Mouse (Mus musculus) midbrain, embryonic 16.5 days (tissue): ENCODE results near the gene Atp2c2. TPM values are rescaled to one million over a fixed set of nuclear protein-coding genes. Genes with fewer than 3 reads are reported as not detected.

Source experiments
- ATAC-seq: fragments of 200-750 bp; cut with Nextera tagmentation; 2 replicates; pipeline ENCODE4 v1.8.0; 2017; ENCODE audit warnings: moderate TSS enrichment
- H3K27ac ChIP-seq: fragments of 300-500 bp; sonication (generic); 2 replicates; pipeline ENCODE4 v1.5.1; 2014; ENCODE audit warnings: mild to moderate bottlenecking, low read length, mixed read lengths
- H3K27me3 ChIP-seq: fragments of 300-500 bp; sonication (generic); 2 replicates; pipeline ENCODE4 v1.6.1; 2014; ENCODE audit warnings: low read depth, low read length, mixed read lengths; ENCODE audit not compliant: control insufficient read depth, insufficient read depth
- H3K36me3 ChIP-seq: fragments of 300-500 bp; sonication (generic); 2 replicates; pipeline ENCODE4 v1.6.1; 2014; ENCODE audit warnings: mild to moderate bottlenecking, low read length, moderate library complexity, mixed read lengths; ENCODE audit not compliant: control insufficient read depth, insufficient read depth
- H3K4me1 ChIP-seq: fragments of 300-500 bp; sonication (generic); 2 replicates; pipeline ENCODE4 v1.6.1; 2014; ENCODE audit warnings: mild to moderate bottlenecking, low read length, mixed read lengths; ENCODE audit not compliant: control insufficient read depth, insufficient read depth
- H3K4me2 ChIP-seq: fragments of 300-500 bp; sonication (generic); 2 replicates; pipeline ENCODE4 v1.6.1; 2014; ENCODE audit warnings: mild to moderate bottlenecking, low read length, mixed read lengths
- H3K4me3 ChIP-seq: fragments of 300-500 bp; sonication (generic); 2 replicates; pipeline ENCODE4 v1.5.1; 2014; ENCODE audit warnings: low read depth, mild to moderate bottlenecking, low read length, moderate library complexity, mixed read lengths
- H3K9ac ChIP-seq: fragments of 300-500 bp; sonication (generic); 2 replicates; pipeline ENCODE4 v1.6.1; 2014; ENCODE audit warnings: low read depth, low read length, mixed read lengths
- H3K9me3 ChIP-seq: fragments of 300-500 bp; sonication (generic); replicated peaks from 2 replicates; pipeline ENCODE4 v1.6.1; 2014; ENCODE audit warnings: mild to moderate bottlenecking, low read length, mixed read lengths; ENCODE audit not compliant: control insufficient read depth, poor library complexity, severe bottlenecking
- WGBS: fragments of 180-500 bp; shearing (Covaris S2); extraction: QIAGEN DNeasy Blood & Tissue Kit; methylation state at CpG from one replicate; pipeline ENCODE4 v1.1.7; 2014; 5-methylcytosine and 5-hydroxymethylcytosine counted together
- polyA plus RNA-seq: library from polyadenylated mRNA; unstranded; fragments of >200 nt; fragmentation: Nextera tagmentation; extraction: Ambion mirVana; gene quantifications from 2 replicates; pipeline ENCODE4 v1.2.1, GENCODE M21; 2015

Atp2c2 gene
- polyA plus RNA-seq, 1 experiment from 2014 or later: 0.18 TPM

DNA sequence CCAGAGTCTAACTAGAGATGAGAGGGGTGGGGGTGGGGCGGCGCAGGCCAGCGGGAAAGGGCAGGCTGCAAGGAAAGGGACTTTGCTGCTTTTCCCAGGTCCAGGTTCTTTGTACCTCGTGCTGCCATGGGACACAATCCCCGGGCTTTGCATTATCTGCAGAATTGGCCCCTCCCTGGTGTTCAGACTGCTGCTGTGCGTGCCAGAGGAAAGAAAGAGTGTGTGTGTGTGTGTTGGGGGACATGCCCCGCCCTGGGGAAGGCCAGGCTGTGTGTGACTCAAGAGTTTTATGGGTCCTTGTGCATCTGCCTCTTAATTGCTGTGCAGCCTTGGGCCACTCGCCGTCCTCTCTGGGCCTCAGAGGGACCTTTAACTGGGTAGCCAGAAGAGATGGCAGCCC is 31.4 kb upstream of the Atp2c2 start:
- H3K4me1 ChIP-seq: no peaks in the 10 kb centered on the region
- H3K27ac ChIP-seq: no peak overlapping the region
- 46% methylated on average over 9 of the region's 9 CpGs for WGBS
- no peak overlapping the region for H3K9ac ChIP-seq
- H3K4me3 ChIP-seq: no peak overlapping the region
- H3K36me3 ChIP-seq: no peaks in the 10 kb centered on the region
- no peaks in the 10 kb centered on the region for H3K9me3 ChIP-seq
- no peak for ATAC-seq
- H3K27me3 ChIP-seq: no peaks in the 10 kb centered on the region; the same call in 1 of the 2 replicates
- H3K4me2 ChIP-seq: no peak overlapping the region

DNA sequence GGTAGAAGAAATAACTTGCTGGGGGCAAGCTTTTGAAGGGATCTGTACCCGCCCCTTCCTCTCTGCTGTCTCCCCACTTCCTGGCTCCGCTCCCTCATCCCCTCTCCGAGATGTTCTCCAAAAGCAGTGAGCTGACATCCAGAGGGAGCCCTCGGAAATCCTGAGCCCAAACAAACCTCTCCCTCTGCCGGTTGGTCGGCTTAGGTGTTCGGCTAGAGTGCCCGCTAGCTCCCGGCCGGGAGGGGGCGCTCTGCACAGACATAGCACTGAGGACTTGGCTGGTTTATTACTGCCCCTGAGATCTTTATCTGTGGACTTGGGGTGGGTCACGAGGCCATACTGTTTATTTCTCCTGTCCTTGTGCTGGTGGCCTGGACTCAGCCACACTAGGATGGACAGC is 30.5 kb upstream of the Atp2c2 start:
- Histone ChIP-seq H3K9me3 (no peaks in the 10 kb centered on the region), H3K27me3 (no peaks in the 10 kb centered on the region; the same call in 1 of the 2 replicates), H3K4me1 (no peaks in the 10 kb centered on the region), H3K36me3 (no peaks in the 10 kb centered on the region), H3K9ac (no peak overlapping the region), H3K4me3 (no peak overlapping the region), H3K4me2 (no peak overlapping the region), H3K27ac (no peak overlapping the region)
- no peak for ATAC-seq
- 57% methylated on average over 12 of the region's 12 CpGs for whole genome bisulfite sequencing

DNA sequence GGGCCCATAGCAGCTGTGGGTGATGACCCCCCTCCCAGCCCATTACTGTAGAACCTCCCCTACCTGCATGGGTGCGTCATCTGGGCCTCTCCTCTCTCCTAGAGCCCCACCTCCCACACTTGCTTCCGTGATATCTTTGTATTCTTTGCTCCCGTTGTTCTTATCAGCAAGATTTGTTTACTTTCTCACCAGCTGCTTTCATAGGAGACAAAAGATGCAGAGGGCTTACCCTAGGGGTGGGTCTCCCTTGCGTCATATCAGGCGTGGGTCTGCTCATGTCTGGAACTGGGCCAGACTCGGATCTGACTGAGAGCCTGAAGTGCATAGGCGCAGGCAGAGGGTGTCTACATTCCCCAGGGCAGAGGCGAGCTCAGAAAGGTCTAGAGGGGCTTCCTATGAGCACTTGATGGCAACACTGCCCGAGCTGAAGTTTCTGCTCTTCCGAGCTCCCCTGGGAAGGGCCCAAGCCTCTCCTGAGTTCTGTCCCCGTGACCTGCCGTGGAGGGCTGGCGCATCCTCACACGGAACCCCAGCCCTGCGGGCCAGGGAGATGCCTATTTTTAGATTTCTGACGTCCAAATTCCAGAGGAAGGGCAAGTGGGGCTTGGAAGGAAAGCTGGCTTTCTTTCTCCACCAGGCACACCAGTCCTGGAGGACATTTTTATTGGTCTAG is 29.3 kb upstream of the Atp2c2 start:
- H3K27ac ChIP-seq: no peak overlapping the region
- no peak overlapping the region for H3K9ac ChIP-seq
- H3K9me3 ChIP-seq: no peaks in the 10 kb centered on the region
- no peaks in the 10 kb centered on the region; the same call in 1 of the 2 replicates for H3K27me3 ChIP-seq
- 69% methylated on average over 16 of the region's 16 CpGs for WGBS
- H3K4me1 ChIP-seq: no peaks in the 10 kb centered on the region
- H3K4me2 ChIP-seq: no peak overlapping the region
- H3K4me3 ChIP-seq: no peak overlapping the region
- no peak for ATAC-seq
- H3K36me3 ChIP-seq: no peaks in the 10 kb centered on the region

DNA sequence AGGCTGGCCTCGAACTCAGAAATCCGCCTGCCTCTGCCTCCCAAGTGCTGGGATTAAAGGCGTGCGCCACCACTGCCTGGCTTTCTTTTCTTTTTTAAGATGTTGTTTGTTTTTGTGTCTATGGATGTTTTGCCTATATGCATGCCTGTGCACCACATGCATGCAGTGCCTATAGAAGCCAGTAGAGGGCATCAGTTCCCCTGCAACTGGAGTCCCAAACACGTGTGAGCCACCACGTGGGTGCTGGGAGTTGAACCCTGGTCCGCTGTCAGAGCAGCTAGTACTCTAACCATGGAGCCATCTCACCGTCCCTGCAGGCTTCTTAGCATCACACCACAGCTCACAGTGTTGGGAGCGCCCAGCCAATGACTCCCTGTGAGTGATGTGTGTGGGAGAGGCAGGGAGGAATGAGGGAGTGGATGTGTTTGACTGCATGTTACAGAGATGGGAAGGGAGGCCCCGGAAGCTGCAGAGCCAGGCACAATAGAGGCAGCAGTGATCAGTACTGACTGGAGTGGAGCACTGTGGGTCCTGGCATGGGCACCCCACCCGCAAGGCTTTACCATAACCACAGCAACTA is 25.7 kb upstream of the Atp2c2 start:
- WGBS: 84% methylated on average over 10 of the region's 11 CpGs
- no peaks in the 10 kb centered on the region; the same call in 1 of the 2 replicates for H3K4me1 ChIP-seq
- no peak overlapping the region for H3K4me3 ChIP-seq
- H3K36me3 ChIP-seq: no peaks in the 10 kb centered on the region
- H3K9me3 ChIP-seq: no peaks in the 10 kb centered on the region
- ATAC-seq: no peak
- H3K27me3 ChIP-seq: no peaks in the 10 kb centered on the region; the same call in 1 of the 2 replicates
- H3K4me2 ChIP-seq: no peak overlapping the region
- no peak overlapping the region for H3K9ac ChIP-seq
- H3K27ac ChIP-seq: no peak overlapping the region

DNA sequence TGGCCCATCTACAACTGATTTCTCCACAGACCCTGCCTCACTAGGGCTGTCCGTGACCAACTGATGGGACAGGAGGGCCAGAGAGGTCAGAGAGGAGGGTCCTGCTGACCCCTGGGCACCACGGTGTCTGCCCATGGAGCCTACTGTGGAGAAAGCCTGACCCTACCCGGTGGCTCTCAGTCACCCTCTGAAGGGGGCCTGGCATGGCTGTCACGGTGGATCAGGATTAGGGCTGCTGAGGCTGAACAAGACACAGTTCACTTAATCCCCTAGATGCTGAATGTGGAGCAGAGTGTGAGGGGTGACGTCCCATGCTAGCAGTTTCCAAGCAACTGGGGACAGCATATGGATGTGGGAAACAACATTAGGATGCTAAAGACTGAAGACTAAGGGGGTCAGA is 24.4 kb upstream of the Atp2c2 start:
- Histone ChIP-seq H3K4me2 (no peak overlapping the region), H3K27ac (no peak overlapping the region), H3K27me3 (no peaks in the 10 kb centered on the region; the same call in 1 of the 2 replicates), H3K36me3 (no peaks in the 10 kb centered on the region), H3K9ac (0 out of 2 replicates have a peak overlapping the region, but pooled peaks have one; percentile 30), H3K9me3 (no peaks in the 10 kb centered on the region), H3K4me3 (no peak overlapping the region), H3K4me1 (no peaks in the 10 kb centered on the region; the same call in 1 of the 2 replicates)
- peak; percentile 57 for ATAC-seq
- WGBS: 27% methylated on average over 5 of the region's 5 CpGs

DNA sequence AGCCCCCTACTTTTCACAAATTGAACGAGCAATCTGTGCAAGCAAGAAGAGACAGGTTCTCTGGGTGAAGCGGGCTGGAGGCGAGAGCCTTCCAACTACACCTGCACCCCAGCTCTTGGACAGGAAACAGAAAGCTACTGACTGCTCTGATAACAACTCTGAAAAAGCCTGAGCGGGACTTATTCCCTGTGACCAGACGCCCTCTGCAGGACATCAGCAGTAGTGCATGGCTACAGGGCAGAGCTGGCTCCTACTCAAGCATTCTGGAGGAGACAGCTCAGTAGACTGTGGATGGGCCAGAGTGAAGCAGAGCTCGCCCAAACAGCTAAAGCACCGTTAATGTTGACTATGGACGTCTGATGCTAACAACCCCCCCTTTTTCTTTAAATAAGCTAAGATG is 23.4 kb upstream of the Atp2c2 start:
- no peaks in the 10 kb centered on the region for H3K9me3 ChIP-seq
- no peak overlapping the region for H3K4me2 ChIP-seq
- ATAC-seq: peak; percentile 47; the same call in 1 of the 2 replicates
- H3K4me1 ChIP-seq: no peaks in the 10 kb centered on the region; the same call in 1 of the 2 replicates
- WGBS: 20% methylated on average over 8 of the region's 8 CpGs
- no peaks in the 10 kb centered on the region; the same call in 1 of the 2 replicates for H3K27me3 ChIP-seq
- no peaks in the 10 kb centered on the region for H3K36me3 ChIP-seq
- H3K4me3 ChIP-seq: no peak overlapping the region
- no peak overlapping the region for H3K9ac ChIP-seq
- no peak overlapping the region for H3K27ac ChIP-seq

DNA sequence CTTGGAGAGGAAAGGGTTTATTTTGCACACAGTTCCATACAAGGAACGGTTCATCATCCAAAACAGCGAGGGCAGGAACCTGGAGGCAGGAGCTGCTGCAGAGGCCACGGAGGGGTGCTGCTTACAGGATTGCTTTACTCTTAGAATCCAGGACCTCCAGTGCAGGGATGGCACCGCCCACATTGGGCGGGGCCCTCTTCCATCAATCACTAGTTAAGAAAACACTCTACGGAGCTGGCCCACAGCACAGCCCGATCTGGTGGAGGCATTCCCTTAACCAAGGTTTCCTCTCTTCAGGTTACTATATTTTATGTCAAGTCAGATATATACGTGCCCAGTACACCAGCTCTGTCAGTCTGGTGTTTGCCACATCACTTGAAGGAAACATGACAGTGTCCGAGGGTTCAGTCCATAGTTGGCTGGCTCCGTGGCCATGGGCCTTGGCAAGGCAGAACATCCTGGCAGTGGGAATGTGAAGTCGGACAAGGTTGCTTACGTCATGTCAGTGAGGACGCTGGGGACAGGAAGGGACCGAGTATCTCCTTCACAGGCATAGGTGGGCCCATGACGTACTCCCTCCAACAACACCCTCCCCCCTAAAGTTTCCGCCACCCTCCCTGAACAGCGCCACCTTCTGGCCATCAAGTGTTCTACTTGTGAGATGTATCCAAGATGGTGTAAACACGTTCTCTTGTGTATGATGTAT is 21.5 kb upstream of the Atp2c2 start:
- WGBS: 14% methylated on average over 18 of the region's 18 CpGs
- Histone ChIP-seq H3K9me3 (no peaks in the 10 kb centered on the region), H3K9ac (no peak overlapping the region), H3K4me1 (no peaks in the 10 kb centered on the region; the same call in 1 of the 2 replicates), H3K4me3 (no peak overlapping the region), H3K27me3 (no peaks in the 10 kb centered on the region; the same call in 1 of the 2 replicates), H3K36me3 (no peaks in the 10 kb centered on the region), H3K27ac (no peak overlapping the region), H3K4me2 (peak overlapping the region; percentile 7; the same call in 1 of the 2 replicates)
- ATAC-seq: no peak

DNA sequence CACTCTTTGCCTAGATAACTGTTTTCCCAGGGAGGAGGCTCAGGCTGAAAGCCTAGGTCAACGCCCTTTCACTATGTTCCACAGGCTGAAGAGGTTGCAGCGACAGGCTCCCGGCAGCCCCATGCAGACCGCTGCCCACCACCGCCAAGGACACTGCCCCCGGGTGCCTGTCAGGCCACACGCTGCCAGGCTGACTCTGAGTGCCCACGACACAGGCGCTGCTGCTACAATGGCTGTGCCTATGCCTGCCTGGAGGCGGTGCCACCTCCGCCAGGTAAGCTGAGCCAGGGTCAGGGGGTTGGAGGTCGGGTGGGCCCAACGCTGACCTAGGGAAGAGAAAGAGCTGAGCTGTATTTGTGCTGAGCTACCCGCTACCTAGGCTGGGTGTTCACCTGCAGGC is 20.6 kb upstream of the Atp2c2 start:
- Histone ChIP-seq H3K27me3 (no peaks in the 10 kb centered on the region; the same call in 1 of the 2 replicates), H3K9me3 (no peaks in the 10 kb centered on the region), H3K27ac (no peak overlapping the region), H3K4me2 (no peak overlapping the region), H3K4me3 (no peak overlapping the region), H3K36me3 (no peaks in the 10 kb centered on the region), H3K4me1 (no peaks in the 10 kb centered on the region; the same call in 1 of the 2 replicates), H3K9ac (no peak overlapping the region)
- ATAC-seq: no peak
- 64% methylated on average over 14 of the region's 14 CpGs for WGBS

DNA sequence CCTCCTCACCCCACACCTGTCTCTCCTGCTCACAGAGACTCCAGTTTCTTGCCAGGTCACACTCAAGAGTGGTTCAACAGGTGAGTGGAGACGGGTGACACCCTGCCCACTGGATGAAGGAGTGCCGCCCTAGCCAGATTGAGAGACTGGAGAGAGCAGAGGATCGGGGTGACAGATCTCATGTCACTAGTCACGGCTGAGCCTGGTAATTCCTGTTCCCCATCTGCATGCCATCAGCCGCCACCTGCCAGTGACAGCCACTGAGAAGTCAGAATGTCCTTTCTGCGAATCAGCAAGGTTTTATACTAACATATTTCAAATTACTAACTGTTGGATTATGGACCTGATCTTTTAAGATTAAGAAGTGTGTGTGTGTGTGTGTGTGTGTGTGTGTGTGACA is 9.2 kb upstream of the Atp2c2 start:
- no peak for ATAC-seq
- no peaks in the 10 kb centered on the region for H3K9me3 ChIP-seq
- no peaks in the 10 kb centered on the region for H3K27me3 ChIP-seq
- no peak overlapping the region for H3K9ac ChIP-seq
- H3K4me1 ChIP-seq: no peaks in the 10 kb centered on the region
- no peak overlapping the region for H3K27ac ChIP-seq
- 82% methylated on average over 6 of the region's 6 CpGs for WGBS
- no peak overlapping the region for H3K4me3 ChIP-seq
- no peaks in the 10 kb centered on the region for H3K36me3 ChIP-seq
- no peak overlapping the region for H3K4me2 ChIP-seq
